Mouse (Mus musculus) MEL (cell line): Measurements from ENCODE around the gene Btbd7. TPM values are rescaled to one million over a fixed set of nuclear protein-coding genes. Genes with fewer than 3 reads are reported as not detected.

ENCODE experiments used
- DNase-seq: peaks from one replicate; pipeline ENCODE4 v3.0.0; 2011; ENCODE audit warnings: low read depth, low spot score
- H3K27ac ChIP-seq: 2 replicates; pipeline ENCODE4 v1.5.1; 2012; ENCODE audit warnings: low read depth, mild to moderate bottlenecking, control low read depth, low read length, moderate library complexity; ENCODE audit not compliant: control insufficient read depth
- H3K27me3 ChIP-seq, 2 experiments: fragments of 150-350 bp in 1 of 2; sonication (generic) in 1 of 2; 2 replicates each; pipeline ENCODE4 v1.6.1; 2012; ENCODE audit warnings: low read length in 2 of 2, mild to moderate bottlenecking in 2 of 2, improper control_type of control experiment in 1 of 2, moderate library complexity in 1 of 2; ENCODE audit not compliant: insufficient read depth in 2 of 2, control insufficient read depth in 1 of 2
- H3K36me3 ChIP-seq, 2 experiments: 2 replicates each; pipeline ENCODE4 v1.6.1; 2012 to 2014; ENCODE audit warnings: low read length in 2 of 2, improper control_type of control experiment in 1 of 2, inconsistent platforms in 1 of 2, mild to moderate bottlenecking in 1 of 2; ENCODE audit not compliant: insufficient read depth in 2 of 2, control insufficient read depth in 1 of 2
- H3K4me1 ChIP-seq, 2 experiments: fragments of 150-350 bp in 1 of 2; sonication (generic) in 1 of 2; 2 replicates each; pipeline ENCODE4 v1.6.1; 2012; ENCODE audit warnings: low read length in 2 of 2, improper control_type of control experiment in 1 of 2, mild to moderate bottlenecking in 1 of 2; ENCODE audit not compliant: insufficient read depth in 2 of 2, control insufficient read depth in 1 of 2
- H3K4me3 ChIP-seq, 2 experiments: fragments of 150-350 bp in 1 of 2; sonication (generic) in 1 of 2; 2 replicates each; pipeline ENCODE4 v1.5.1; 2012; ENCODE audit warnings: low read depth in 2 of 2, low read length in 2 of 2, mild to moderate bottlenecking in 2 of 2, moderate library complexity in 2 of 2, control low read depth in 1 of 2, improper control_type of control experiment in 1 of 2; ENCODE audit not compliant: control insufficient read depth in 1 of 2, insufficient read depth in 1 of 2
- H3K79me2 ChIP-seq: 2 replicates; pipeline ENCODE4 v1.6.1; 2012; ENCODE audit warnings: mild to moderate bottlenecking, low read length, moderate library complexity; ENCODE audit not compliant: control insufficient read depth, poor library complexity, insufficient read depth
- H3K9ac ChIP-seq: 2 replicates; pipeline ENCODE4 v1.6.1; 2012; ENCODE audit warnings: low read depth, mild to moderate bottlenecking, control low read depth, low read length, moderate library complexity; ENCODE audit not compliant: control insufficient read depth, poor library complexity, severe bottlenecking
- H3K9me3 ChIP-seq: fragments of 150-350 bp; sonication (generic); replicated peaks from 2 replicates; pipeline ENCODE4 v1.6.1; 2012; ENCODE audit warnings: mild to moderate bottlenecking, low read length, improper control_type of control experiment, moderate library complexity; ENCODE audit not compliant: insufficient read depth
- BHLHE40 ChIP-seq: IDR thresholded peaks from 2 replicates; pipeline ENCODE4 v1.6.1; 2012; ENCODE audit warnings: low read depth, mild to moderate bottlenecking, inconsistent platforms, low read length, improper control_type of control experiment, borderline replicate concordance
- CHD2 ChIP-seq: IDR thresholded peaks from 2 replicates; pipeline ENCODE4 v1.6.1; 2011; ENCODE audit warnings: low read length, improper control_type of control experiment
- CTCF ChIP-seq, 3 experiments: IDR thresholded peaks in 2 of 3; conservative IDR thresholded peaks in 1 of 3; 2 replicates each; pipeline ENCODE4 v1.5.1; 2011 to 2012; ENCODE audit warnings: low read length in 3 of 3, low read depth in 2 of 3, mild to moderate bottlenecking in 2 of 3, improper control_type of control experiment in 1 of 3, inconsistent platforms in 1 of 3, mixed read lengths in 1 of 3, moderate library complexity in 1 of 3; ENCODE audit not compliant: control insufficient read depth in 1 of 3, insufficient read depth in 1 of 3, poor library complexity in 1 of 3, severe bottlenecking in 1 of 3
- E2F4 ChIP-seq: IDR thresholded peaks from 2 replicates; pipeline ENCODE4 v1.6.1; 2011; ENCODE audit warnings: low read depth, low read length, improper control_type of control experiment, borderline replicate concordance
- ELF1 ChIP-seq: IDR thresholded peaks from 2 replicates; pipeline ENCODE4 v1.6.1; 2014; ENCODE audit warnings: low read depth, mild to moderate bottlenecking, inconsistent platforms, low read length, improper control_type of control experiment, moderate library complexity
- EP300 ChIP-seq, 2 experiments: IDR thresholded peaks; 2 replicates each; pipeline ENCODE4 v1.6.1; 2011; ENCODE audit warnings: improper control_type of control experiment in 2 of 2, low read length in 2 of 2, low read depth in 1 of 2, mild to moderate bottlenecking in 1 of 2
- ETS1 ChIP-seq: IDR thresholded peaks from 2 replicates; pipeline ENCODE4 v1.6.1; 2012; ENCODE audit warnings: low read depth, mild to moderate bottlenecking, inconsistent platforms, low read length, improper control_type of control experiment, moderate library complexity
- GABPA ChIP-seq: IDR thresholded peaks from 2 replicates; pipeline ENCODE4 v1.6.1; 2012; ENCODE audit warnings: low read depth, mild to moderate bottlenecking, inconsistent platforms, low read length, improper control_type of control experiment, moderate library complexity
- GATA1 ChIP-seq: IDR thresholded peaks from 2 replicates; pipeline ENCODE4 v1.6.1; 2011; ENCODE audit warnings: low read depth, low read length, improper control_type of control experiment
- HCFC1 ChIP-seq: IDR thresholded peaks from 2 replicates; pipeline ENCODE4 v1.6.1; 2012; ENCODE audit warnings: low read depth, mild to moderate bottlenecking, inconsistent platforms, low read length, improper control_type of control experiment, moderate library complexity
- JUND ChIP-seq: IDR thresholded peaks from 2 replicates; pipeline ENCODE4 v1.6.1; 2011; ENCODE audit warnings: low read depth, mild to moderate bottlenecking, improper control_type of control experiment, low read length
- KAT2A ChIP-seq: conservative IDR thresholded peaks from 2 replicates; pipeline ENCODE4 v1.6.1; 2012; ENCODE audit warnings: low read depth, low read length, improper control_type of control experiment, inconsistent platforms
- MAFK ChIP-seq: IDR thresholded peaks from 2 replicates; pipeline ENCODE4 v1.6.1; 2011; ENCODE audit warnings: low read depth, mild to moderate bottlenecking, low read length, improper control_type of control experiment, borderline replicate concordance
- MAX ChIP-seq: IDR thresholded peaks from 2 replicates; pipeline ENCODE4 v1.6.1; 2011; ENCODE audit warnings: low read length, improper control_type of control experiment
- MAZ ChIP-seq: IDR thresholded peaks from 2 replicates; pipeline ENCODE4 v1.6.1; 2012; ENCODE audit warnings: low read depth, mild to moderate bottlenecking, inconsistent platforms, low read length, improper control_type of control experiment
- MEF2A ChIP-seq: IDR thresholded peaks from 2 replicates; pipeline ENCODE4 v1.6.1; 2014; ENCODE audit warnings: low read depth, mild to moderate bottlenecking, inconsistent platforms, low read length, improper control_type of control experiment; ENCODE audit not compliant: poor library complexity, insufficient replicate concordance, severe bottlenecking; ENCODE audit errors: extremely low read depth
- MXI1 ChIP-seq: IDR thresholded peaks from 2 replicates; pipeline ENCODE4 v1.6.1; 2011; ENCODE audit warnings: mild to moderate bottlenecking, low read depth, low read length, improper control_type of control experiment
- MYC ChIP-seq: IDR thresholded peaks from 2 replicates; pipeline ENCODE4 v1.6.1; 2011; ENCODE audit warnings: low read depth, mild to moderate bottlenecking, low read length, improper control_type of control experiment, moderate library complexity
- POLR2A ChIP-seq, 2 experiments: IDR thresholded peaks; 2 replicates each; pipeline ENCODE4 v1.6.1; 2011 to 2012; ENCODE audit warnings: low read length in 2 of 2, mild to moderate bottlenecking in 2 of 2, control low read depth in 1 of 2, improper control_type of control experiment in 1 of 2, low read depth in 1 of 2, moderate library complexity in 1 of 2; ENCODE audit not compliant: control insufficient read depth in 1 of 2, insufficient read depth in 1 of 2, poor library complexity in 1 of 2
- POLR2AphosphoS2 ChIP-seq: IDR thresholded peaks from 2 replicates; pipeline ENCODE4 v1.6.1; 2011; ENCODE audit warnings: low read length, improper control_type of control experiment
- POLR2AphosphoS5 ChIP-seq: IDR thresholded peaks from 2 replicates; pipeline ENCODE4 v1.6.1; 2012; ENCODE audit warnings: low read depth, borderline replicate concordance, mild to moderate bottlenecking, inconsistent platforms, low read length, moderate library complexity, mixed read lengths
- RAD21 ChIP-seq: IDR thresholded peaks from 2 replicates; pipeline ENCODE4 v1.6.1; 2011; ENCODE audit warnings: mild to moderate bottlenecking, low read depth, low read length, improper control_type of control experiment
- RCOR1 ChIP-seq: IDR thresholded peaks from 2 replicates; pipeline ENCODE4 v1.6.1; 2012; ENCODE audit warnings: low read depth, mild to moderate bottlenecking, inconsistent platforms, low read length, improper control_type of control experiment
- TAL1 ChIP-seq: IDR thresholded peaks from 2 replicates; pipeline ENCODE4 v1.6.1; 2012; ENCODE audit warnings: mild to moderate bottlenecking, inconsistent platforms, low read length, moderate library complexity, mixed read lengths
- TBP ChIP-seq: IDR thresholded peaks from 2 replicates; pipeline ENCODE4 v1.8.0; 2011; ENCODE audit warnings: low read depth, low read length, improper control_type of control experiment
- TCF12 ChIP-seq: IDR thresholded peaks from 2 replicates; pipeline ENCODE4 v1.6.1; 2014; ENCODE audit warnings: low read depth, mild to moderate bottlenecking, inconsistent platforms, low read length, improper control_type of control experiment, moderate library complexity
- UBTF ChIP-seq: IDR thresholded peaks from 2 replicates; pipeline ENCODE4 v1.6.1; 2012; ENCODE audit warnings: low read depth, mild to moderate bottlenecking, inconsistent platforms, low read length, improper control_type of control experiment, moderate library complexity, borderline replicate concordance; ENCODE audit not compliant: insufficient read depth
- USF1 ChIP-seq: IDR thresholded peaks from 2 replicates; pipeline ENCODE4 v1.6.1; 2014; ENCODE audit warnings: low read depth, mild to moderate bottlenecking, inconsistent platforms, low read length, improper control_type of control experiment, moderate library complexity
- USF2 ChIP-seq, 2 experiments: IDR thresholded peaks; 2 replicates each; pipeline ENCODE4 v1.6.1; 2011 to 2012; ENCODE audit warnings: improper control_type of control experiment in 2 of 2, low read length in 2 of 2, borderline replicate concordance in 1 of 2, inconsistent platforms in 1 of 2, low read depth in 1 of 2, mild to moderate bottlenecking in 1 of 2; ENCODE audit not compliant: insufficient read depth in 1 of 2
- ZC3H11A ChIP-seq: IDR thresholded peaks from 2 replicates; pipeline ENCODE4 v1.6.1; 2012; ENCODE audit warnings: low read depth, mild to moderate bottlenecking, inconsistent platforms, low read length, improper control_type of control experiment
- ZKSCAN1 ChIP-seq: IDR thresholded peaks from 2 replicates; pipeline ENCODE4 v1.6.1; 2012; ENCODE audit warnings: low read depth, mild to moderate bottlenecking, inconsistent platforms, low read length, improper control_type of control experiment, moderate library complexity
- polyA plus RNA-seq, 2 experiments: library from polyadenylated mRNA; stranded (reverse) in 1 of 2; unstranded in 1 of 2; fragments of >175 nt in 1 of 2; fragments of >200 nt in 1 of 2; gene quantifications; 2 replicates each; pipeline versions ENCODE4 v1.2.1 to v1.2.4; 2012; ENCODE audit warnings: low replicate concordance in 2 of 2, low read depth in 1 of 2; ENCODE audit not compliant: insufficient read length in 2 of 2, insufficient read depth in 1 of 2, missing spikeins in 1 of 2
- total RNA-seq: library from RNA; depleted of rRNA; stranded (reverse); fragments of 300-350 nt; gene quantifications from 2 replicates; pipeline ENCODE4 v1.2.3, GENCODE M21; 2012

Btbd7 gene
- total and polyA plus RNA-seq, 3 experiments: 8.4 to 14.3 TPM; not detected in 1

- no peak overlapping the region for H3K9ac ChIP-seq
- H3K79me2 ChIP-seq: no peaks in the 10 kb centered on the region
- no peak overlapping the region for H3K4me3 ChIP-seq
- H3K27me3 ChIP-seq: no peaks in the 10 kb centered on the region
- peak; percentile 87 for DNase-seq
- peaks cover 2 to 8% of the 10 kb centered on the region in 2 experiments for H3K4me1 ChIP-seq
- H3K9me3 ChIP-seq: no peaks in the 10 kb centered on the region
- peak overlapping the region; percentile 33; the same call in 1 of the 2 replicates for H3K27ac ChIP-seq
- peaks cover 10 to 15% of the 10 kb centered on the region in 2 experiments for H3K36me3 ChIP-seq
- TF ChIP-seq MAFK (no peak), TBP (no peak), JUND (no peak), UBTF (no peak), GATA1 (peak; percentile 64), CTCF (IDR thresholded peaks at IDR 0.05 in 2 of 3, conservative IDR thresholded peaks at IDR 0.05 in 1 of 3; ENCODE audit: control insufficient read depth in 1 of 3, insufficient read depth in 1 of 3, low read depth in 2 of 3, low read length in 3 of 3, poor library complexity in 1 of 3, severe bottlenecking in 1 of 3) (no peak), ZKSCAN1 (no peak), USF2 (IDR thresholded peaks at IDR 0.05; ENCODE audit: borderline replicate concordance in 1 of 2, insufficient read depth in 1 of 2, low read depth in 1 of 2, low read length in 2 of 2) (no peak), RCOR1 (no peak), CHD2 (no peak), BHLHE40 (no peak), MXI1 (0 out of 2 replicates have a peak, but pooled peaks have one; percentile 12), TAL1 (peak; percentile 43; the same call in 1 of the 2 replicates), POLR2AphosphoS5 (no peak), ELF1 (no peak), MAZ (no peak), POLR2AphosphoS2 (no peak), MAX (no peak), GABPA (no peak), TCF12 (peak; percentile 65), HCFC1 (no peak), MYC (no peak), RAD21 (no peak), KAT2A (no peak), E2F4 (no peak), MEF2A (no peak), USF1 (no peak), ZC3H11A (no peak), ETS1 (no peak), EP300 (IDR thresholded peaks at IDR 0.05; ENCODE audit: low read depth in 1 of 2, low read length in 2 of 2) (peak; percentile 62 to 67), POLR2A (IDR thresholded peaks at IDR 0.05; ENCODE audit: control insufficient read depth in 1 of 2, insufficient read depth in 1 of 2, low read depth in 1 of 2, low read length in 2 of 2, poor library complexity in 1 of 2) (no peak)
These were observed 78.7 kb downstream of the Btbd7 start for GRCm38 (mm10) chr12:102799528-102799927.
